Mouse (Mus musculus) thymus, postnatal 10 days (tissue): ENCODE results near the gene Zc3h18.

Source experiments
- DNase-seq, 2 experiments: peaks; one replicate each; pipeline ENCODE4 v3.0.0; 2021; ENCODE audit warnings: low spot score in 2 of 2

Zc3h18 gene

DNA sequence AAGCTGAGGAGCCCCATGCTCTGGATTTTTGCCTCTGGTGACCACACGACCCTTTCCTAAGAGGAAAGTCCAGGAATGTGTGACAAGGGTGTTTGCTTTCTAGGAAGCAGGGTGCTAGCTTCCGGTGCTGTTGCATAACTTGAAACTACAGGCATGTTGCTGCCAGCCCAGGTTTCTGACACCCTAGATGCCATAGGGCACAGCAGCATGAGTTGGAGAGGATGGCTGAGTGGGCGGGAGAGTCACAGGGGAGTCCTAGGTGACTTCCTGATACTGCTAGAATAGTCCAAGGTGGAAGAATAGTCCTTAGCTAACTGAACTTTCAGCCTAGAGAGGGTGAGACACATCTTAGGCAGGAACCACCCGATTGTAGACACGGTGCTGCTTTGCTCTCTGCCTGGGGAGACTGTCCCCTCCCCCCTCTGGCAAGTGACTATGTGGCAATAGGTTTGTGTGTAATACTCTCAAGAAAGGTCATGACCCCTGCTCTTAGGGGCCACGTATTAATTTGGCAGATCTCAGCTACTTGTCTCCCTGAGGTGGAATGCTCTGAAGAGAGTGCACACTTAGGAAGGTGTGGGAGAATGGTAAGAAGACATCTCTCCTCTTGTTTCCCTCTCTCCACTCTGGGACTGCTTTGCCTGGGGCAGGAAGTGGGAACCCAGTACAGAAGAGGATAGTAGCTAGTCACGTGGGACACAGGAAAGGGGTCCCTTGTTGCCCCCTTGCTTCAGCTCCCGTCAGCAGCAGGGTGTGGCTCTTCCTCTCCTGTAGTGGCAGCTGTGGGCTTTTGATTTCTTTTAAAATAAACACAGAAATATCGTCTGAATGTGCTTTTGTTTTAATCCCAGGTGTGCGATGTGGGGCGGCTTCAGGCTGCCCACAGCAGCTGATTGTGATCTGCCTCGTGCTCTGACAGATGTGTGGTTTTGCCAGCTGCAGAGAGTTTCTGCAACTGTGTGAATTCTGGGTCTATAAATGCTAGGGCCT, 87.5 kb downstream of the Zc3h18 start:
- DNase-seq: peak; percentile 68 to 73

GRCm38 (mm10) chr8:122464985-122465384, 88.6 kb downstream of the Zc3h18 start:
- DNase-seq: peak in 1 of 2 experiments; percentile 18
